Mouse (Mus musculus) spleen, adult 2 months (tissue): Measurements from ENCODE around the gene Bicc1.

Source experiments
- CTCF ChIP-seq: fragments of 200-500 bp; IDR thresholded peaks from 2 replicates; pipeline ENCODE4 v1.5.1; 2011; ENCODE audit warnings: mild to moderate bottlenecking, inconsistent platforms; ENCODE audit not compliant: insufficient read depth, insufficient read length, insufficient replicate concordance; ENCODE audit errors: extremely low read depth
- POLR2A ChIP-seq: fragments of 200-500 bp; IDR thresholded peaks from 2 replicates; pipeline ENCODE4 v1.6.1; 2011; ENCODE audit warnings: low read depth, low read length, inconsistent platforms

- TF ChIP-seq CTCF (no peak), POLR2A (no peak)
Observed at GRCm38 (mm10) chr10:70903936-70904335, 255.6 kb downstream of the Bicc1 start.
